Mouse (Mus musculus): Measurements from ENCODE around the gene Gm28051.

The Gm28051 gene

DNA sequence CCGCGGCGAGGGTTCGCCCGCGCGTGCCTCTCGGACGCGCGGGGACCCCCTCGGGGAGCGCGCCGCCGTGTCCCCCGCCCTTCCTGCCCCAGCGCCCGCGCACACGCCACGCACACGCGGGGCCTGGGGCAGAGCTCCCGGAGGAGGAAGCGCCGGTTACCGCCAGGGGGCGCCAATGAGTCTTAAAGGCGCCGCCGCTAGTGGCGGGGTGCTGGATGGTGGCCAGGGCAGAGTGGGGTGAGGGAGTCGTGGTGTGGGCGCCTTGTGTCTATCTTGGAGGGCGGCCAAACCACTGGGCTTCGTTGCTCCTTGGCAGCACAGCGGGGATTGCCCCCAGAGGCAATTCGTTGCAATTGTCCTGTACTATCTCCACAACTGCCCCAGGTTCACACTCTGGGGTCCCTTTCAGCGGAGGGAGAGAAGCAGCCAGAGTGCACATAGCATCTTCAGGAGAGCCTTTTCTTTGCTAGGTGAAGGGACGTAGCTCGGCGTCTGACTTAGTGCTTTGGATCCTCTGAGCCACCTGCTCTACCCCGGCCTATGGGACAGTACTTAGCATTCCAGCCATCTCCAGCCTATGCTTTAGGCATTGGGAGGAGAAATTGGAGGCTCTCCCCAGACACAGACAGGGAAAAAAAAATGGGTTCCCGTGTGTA is 52.2 kb downstream of the Gm28051 start:
- DNase-seq, result peak; percentile 93

- DNase-seq, result peak; percentile 57
Observed at GRCm38 (mm10) chr12:102704457-102705198, 52.9 kb downstream of the Gm28051 start, which contains the start of gene Itpk1. Gene Itpk1 (minus strand): TSS chr12:102704930.

DNA sequence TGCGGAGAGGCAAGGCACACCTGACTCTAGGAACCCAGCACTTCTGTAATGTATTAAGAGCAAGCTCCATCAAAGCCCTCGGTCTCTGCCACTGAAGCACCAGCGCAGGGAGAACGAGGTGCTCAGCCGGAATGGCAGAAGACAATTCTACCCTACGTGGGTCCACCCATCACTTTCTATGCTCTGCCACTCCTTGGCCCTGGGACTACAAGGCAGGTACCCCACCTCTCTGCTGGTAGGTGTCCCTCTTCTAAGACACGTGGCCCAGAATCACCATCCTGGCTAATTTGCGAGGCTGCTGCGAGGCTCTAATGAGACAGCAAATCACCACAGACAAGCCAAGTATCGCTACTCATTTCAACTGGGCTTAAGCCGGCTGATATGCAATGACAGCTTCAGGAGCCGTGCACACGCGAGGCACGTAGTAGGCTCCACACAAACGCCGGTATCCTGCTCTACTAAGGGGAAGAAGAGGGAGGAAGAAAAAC is 53.6 kb downstream of the Gm28051 start:
- no peak for DNase-seq

DNA sequence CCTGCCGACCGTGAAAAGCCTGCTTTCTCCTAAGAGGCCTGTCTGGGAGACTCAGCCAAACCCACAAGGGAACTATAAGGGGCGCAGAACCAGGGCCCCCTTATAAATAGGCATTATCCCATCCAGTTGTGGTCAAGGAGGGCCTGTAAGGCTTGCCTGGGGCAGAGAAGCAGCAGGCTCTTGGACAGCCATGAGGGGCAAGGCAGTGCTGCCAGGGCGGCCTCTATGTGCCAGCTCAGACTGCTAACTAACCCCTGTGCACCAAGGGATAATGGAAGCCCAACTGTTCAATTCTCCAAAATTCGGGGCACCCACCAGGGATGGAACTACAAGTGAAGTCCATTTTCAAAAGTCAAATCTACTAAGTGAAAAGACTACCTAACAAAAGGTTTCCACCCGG is 54.1 kb downstream of the Gm28051 start:
- no peak for DNase-seq

DNA sequence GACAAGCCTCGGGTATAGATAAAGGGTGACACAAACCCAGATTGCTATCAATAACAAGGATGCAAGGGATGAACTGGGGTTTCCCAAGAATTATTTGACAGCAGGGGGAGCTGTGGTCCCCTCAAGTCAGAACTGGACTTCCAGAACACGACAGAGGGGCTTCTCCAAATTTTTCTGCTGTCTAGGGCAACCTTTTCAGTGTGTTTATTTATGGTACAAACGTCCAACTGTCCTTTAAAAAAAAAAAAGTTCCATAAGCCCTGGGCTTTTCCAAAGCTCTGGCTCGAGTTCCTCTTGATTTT is 54.5 kb downstream of the Gm28051 start:
- DNase-seq, result no peak

DNA sequence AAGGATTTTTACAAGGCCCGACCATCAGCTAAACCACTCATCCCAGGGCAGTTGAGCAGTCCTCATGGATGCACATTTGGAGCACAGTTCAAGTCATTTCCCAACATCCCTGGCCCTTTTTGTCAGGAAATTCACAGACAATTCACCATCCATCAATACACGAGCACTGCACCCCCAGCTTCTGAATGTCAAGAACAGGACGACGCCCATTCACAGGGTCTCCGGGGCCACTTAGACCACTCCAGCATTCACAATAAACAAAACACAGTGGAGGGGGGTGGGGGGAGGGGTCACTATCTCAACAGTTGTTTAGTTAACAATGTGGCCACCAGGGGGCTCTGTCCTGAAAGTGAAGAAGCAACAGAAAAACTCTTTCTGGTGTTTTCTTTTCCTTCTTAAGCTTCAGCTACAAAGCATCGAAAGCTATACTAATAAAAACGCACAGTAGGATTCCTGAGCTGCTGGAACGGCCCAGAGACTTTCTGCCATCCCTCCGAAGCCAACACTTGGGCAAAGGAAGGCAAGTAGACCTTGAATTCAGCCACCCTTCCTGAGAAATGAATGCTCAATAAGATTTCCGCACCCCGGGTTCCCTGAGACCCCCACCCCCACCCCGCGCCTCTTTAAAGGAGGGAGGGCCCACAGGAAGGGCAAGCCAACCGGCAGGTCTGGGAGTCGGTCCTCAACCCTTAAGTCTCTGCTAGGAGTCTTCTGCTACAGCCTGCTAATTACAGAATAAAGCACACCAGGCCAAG is 55.0 kb downstream of the Gm28051 start:
- peak; percentile 93 for DNase-seq

DNA sequence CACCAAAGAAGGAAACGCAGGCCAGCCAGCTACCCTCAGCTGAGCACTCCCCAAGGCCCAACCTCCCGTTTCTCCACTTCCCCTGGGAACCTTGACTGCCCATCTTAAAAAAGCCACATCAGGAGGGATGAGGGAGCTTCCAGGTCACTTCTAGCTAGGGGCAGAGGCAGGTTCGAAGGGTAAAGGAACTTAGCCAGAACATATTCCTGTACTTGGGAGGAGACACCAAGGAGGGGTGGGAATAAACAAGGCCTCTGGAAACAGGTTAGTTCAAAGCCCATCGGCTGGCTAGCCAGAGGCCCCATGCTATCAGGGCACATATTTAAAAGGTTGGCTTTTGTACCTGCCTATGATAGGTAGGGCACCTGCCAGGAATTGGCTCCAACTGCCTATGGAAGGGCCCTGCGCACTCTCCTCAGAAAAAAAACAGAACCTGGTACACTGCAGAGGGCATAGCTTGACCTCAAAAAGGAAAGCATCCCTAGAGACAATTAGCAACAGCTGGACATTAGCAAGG is 55.8 kb downstream of the Gm28051 start:
- DNase-seq, result no peak

- DNase-seq, result no peak
Observed at GRCm38 (mm10) chr12:102700453-102700852, 57.1 kb downstream of the Gm28051 start.

GRCm38 (mm10) chr12:102699156-102699555 is 58.4 kb downstream of the Gm28051 start:
- no peak for DNase-seq

DNA sequence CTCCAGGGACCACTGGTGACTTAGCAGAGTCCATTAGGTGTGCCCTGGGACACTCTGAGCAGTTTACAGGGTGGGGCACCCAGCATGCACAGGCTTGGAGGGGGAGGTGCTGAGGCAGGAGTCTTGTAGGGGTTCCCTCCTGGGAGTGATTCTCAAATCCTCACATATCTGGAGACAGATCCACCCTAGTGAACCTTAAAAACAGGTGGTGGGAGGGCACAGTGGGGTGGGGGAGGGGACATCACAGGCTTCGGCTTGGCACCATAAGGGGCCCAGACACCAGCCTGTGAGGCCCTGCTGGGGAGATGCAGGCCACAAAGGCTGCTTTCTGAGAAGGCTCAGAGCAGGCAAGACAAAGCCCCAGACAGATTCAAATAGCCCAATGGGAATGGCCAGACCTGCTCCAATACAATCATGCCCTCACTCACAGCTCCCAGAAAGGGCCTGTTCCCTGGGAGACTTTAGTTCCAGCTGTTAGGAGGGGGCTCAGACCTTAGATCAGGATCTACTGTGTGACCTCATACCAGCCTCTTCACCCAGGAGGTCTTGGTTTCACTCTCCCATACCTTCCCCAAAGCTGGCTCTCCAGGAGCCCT is 59.4 kb downstream of the Gm28051 start:
- DNase-seq, result no peak

DNA sequence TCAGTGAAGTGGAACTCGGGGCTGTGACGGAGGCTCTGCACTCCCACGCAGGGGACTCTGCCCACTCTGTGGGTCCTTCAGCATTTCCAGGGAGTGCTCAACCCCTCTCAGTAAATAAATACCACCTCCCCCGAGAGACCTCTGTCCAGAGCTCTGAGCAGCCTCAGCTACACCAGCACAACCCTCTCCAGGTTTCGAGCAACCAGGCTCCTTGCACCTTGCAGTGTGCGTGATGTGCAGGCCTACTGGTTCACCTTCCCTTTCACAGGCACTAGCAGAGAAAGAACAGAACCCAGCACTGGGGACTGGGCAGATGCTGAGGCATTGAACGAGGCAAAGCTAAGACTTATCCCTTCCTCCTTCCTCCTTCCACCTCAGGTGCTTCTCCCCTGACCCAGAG is 60.2 kb downstream of the Gm28051 start:
- DNase-seq, result no peak

- DNase-seq, result no peak
Observed at GRCm38 (mm10) chr12:102696635-102697354, 60.8 kb downstream of the Gm28051 start.

DNA sequence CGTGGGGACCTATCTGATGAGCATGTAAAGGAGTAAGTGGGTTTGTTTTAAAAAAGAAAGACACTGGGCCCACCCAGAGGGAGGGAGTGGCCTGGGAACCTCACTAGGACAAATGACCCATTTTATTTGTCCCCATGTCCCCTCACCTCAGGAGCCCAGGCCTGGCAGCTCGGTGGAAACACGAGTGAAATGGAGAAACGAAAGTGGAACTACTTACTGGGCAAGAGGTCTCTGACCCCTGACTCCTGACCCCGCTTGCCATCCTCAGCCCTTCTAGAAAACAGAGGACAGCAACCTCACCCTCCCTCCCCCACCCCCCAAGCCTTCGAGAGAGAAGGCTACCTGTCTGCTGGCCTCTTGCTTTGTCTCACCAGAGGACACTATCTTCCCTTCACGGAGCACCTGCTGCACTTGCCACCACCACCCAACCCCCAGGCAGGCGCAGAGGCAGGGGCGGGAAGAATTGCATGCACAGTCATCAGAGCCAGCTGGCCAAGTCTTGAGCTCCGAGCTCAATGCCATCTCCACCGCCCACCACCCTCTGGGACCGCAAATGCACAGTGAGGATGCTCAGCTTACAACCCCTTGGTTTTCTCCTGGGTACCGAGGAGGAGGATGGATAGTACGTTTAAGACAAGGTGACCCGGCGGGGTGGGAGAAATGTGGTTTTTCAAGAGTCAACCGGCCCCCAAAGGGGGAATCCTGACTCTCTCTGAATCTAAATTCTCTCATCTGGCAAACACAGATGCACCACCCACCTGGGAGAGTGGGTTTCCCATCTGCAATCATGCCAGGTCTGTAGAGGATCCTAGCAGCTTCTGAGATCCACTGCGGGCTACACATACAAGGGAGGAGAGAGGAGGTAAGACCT is 62.0 kb downstream of the Gm28051 start:
- DNase-seq, result no peak

- DNase-seq, result no peak
Observed at GRCm38 (mm10) chr12:102691761-102692160, 65.8 kb downstream of the Gm28051 start.

DNA sequence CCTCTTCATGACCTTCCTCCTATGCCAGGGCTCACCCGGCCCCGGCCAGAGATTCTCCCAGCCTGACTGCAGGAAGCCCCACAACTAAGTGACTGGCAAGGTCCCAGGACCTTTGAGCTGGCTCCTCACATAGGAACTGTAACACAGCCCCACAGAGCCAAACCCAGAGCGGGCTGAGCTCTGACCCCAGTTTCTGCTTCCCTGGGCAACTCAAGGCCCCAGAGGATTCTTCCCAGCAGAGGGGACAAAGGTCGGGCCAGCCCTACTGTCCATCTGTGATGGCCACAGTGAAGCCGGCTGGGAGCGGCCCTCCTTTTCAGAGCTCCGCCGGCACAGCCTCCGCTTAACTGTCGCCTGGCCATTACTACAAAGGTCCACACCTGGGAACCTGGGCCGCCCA is 66.4 kb downstream of the Gm28051 start:
- peak; percentile 40 for DNase-seq

DNA sequence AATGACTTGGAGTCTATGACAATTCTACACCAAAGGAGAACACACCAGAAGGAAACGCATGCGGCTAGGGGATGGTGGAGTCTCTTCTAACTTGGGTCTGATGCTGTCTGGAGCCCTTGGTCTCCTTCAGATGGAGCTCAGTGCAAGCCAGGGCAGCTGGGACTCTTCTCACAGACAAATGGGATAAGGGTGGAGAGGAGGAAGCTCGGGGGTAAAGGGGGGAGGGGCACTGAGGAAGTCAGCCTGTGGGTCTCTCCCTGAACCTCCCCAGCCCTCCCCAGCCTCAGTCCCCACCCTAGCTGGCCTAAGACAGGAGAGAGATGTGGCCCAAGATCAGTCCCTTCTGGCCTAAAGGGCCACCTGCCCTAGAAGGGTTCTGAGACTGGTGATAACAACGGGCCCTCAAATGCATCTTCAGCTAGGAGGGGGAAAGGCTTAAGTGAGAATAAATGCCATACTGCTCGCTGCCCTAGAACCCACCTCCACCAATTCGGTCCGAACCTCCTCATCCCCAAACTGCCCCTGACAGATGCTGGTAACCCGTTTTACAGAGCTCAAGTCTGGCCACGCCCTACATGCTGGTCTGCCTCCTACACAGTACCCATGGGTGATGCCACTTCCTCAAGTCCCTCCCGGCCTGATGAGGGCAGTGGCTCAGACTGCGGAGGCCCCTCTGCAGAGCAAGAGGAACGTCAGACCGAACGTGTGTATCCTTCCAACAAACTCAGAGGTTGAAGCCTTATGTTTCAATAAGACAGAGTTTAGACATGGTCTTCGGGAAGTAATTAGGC is 67.6 kb downstream of the Gm28051 start:
- no peak for DNase-seq

- no peak for DNase-seq
Observed at GRCm38 (mm10) chr12:102686321-102686720, 71.2 kb downstream of the Gm28051 start.

DNA sequence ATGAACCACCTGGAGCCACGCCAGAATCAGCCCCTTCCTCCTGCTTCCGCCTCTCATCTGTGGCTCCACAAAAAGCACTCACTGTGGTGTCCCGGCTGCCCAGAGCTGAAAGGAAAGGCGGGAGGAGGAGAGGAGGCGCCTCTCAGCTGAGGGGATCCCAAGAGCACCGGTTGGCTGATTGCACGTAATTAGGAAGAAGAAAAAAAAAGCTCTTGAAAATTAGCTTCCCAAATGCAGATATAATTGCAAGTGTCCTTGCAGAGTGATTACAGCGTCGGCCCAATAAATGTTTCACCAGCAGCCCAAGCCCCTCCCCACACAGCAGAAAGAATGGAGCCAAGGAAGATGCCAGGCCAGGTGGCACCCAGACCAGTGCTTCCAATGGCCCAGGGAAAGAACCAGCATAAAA is 72.0 kb downstream of the Gm28051 start:
- no peak for DNase-seq

- no peak for DNase-seq
Observed at GRCm38 (mm10) chr12:102684720-102685386, 72.7 kb downstream of the Gm28051 start.

- no peak for DNase-seq
Observed at GRCm38 (mm10) chr12:102683979-102684378, 73.6 kb downstream of the Gm28051 start.
